Mouse (Mus musculus) forebrain, embryonic 12.5 days (tissue): Measurements from ENCODE around the gene Dicer1. TPM values are rescaled to one million over a fixed set of nuclear protein-coding genes. Genes with fewer than 3 reads are reported as not detected.
A peak's percentile ranks its signal among the peaks of the same experiment; 100 is the strongest.

Experiments
- ATAC-seq: fragments of 200-750 bp; cut with Nextera tagmentation; 2 replicates; pipeline ENCODE4 v1.8.0; 2017; ENCODE audit warnings: moderate TSS enrichment; ENCODE audit not compliant: low FRiP score
- H3K27ac ChIP-seq: fragments of 300-500 bp; sonication (generic); 2 replicates; pipeline ENCODE4 v1.5.1; 2016; ENCODE audit warnings: mild to moderate bottlenecking
- H3K27me3 ChIP-seq: fragments of 300-500 bp; sonication (generic); 2 replicates; pipeline ENCODE4 v1.6.1; 2016; ENCODE audit warnings: mild to moderate bottlenecking
- H3K36me3 ChIP-seq: fragments of 300-500 bp; sonication (generic); replicated peaks from 2 replicates; pipeline ENCODE4 v1.6.1; 2016; ENCODE audit warnings: mild to moderate bottlenecking
- H3K4me1 ChIP-seq: fragments of 300-500 bp; sonication (generic); 2 replicates; pipeline ENCODE4 v1.6.1; 2016
- H3K4me2 ChIP-seq: fragments of 300-500 bp; sonication (generic); 2 replicates; pipeline ENCODE4 v1.6.1; 2016; ENCODE audit warnings: mild to moderate bottlenecking, moderate library complexity
- H3K4me3 ChIP-seq: fragments of 300-500 bp; sonication (generic); replicated peaks from 2 replicates; pipeline ENCODE4 v1.5.1; 2016; ENCODE audit warnings: mild to moderate bottlenecking
- H3K9ac ChIP-seq: fragments of 300-500 bp; sonication (generic); 2 replicates; pipeline ENCODE4 v1.6.1; 2016; ENCODE audit warnings: mild to moderate bottlenecking
- H3K9me3 ChIP-seq: fragments of 300-500 bp; sonication (generic); 2 replicates; pipeline ENCODE4 v1.6.1; 2016
- WGBS: fragments of 180-500 bp; shearing (Covaris S2); methylation state at CpG from one replicate; pipeline ENCODE4 v1.1.7; 2016; 5-methylcytosine and 5-hydroxymethylcytosine counted together
- polyA plus RNA-seq: library from polyadenylated mRNA; unstranded; fragments of >200 nt; fragmentation: Nextera tagmentation; extraction: Ambion mirVana; gene quantifications from 2 replicates; pipeline ENCODE4 v1.2.1, GENCODE M21; 2016

Gene Dicer1
- polyA plus RNA-seq, 1 experiment from 2014 or later: 66.4 TPM

DNA sequence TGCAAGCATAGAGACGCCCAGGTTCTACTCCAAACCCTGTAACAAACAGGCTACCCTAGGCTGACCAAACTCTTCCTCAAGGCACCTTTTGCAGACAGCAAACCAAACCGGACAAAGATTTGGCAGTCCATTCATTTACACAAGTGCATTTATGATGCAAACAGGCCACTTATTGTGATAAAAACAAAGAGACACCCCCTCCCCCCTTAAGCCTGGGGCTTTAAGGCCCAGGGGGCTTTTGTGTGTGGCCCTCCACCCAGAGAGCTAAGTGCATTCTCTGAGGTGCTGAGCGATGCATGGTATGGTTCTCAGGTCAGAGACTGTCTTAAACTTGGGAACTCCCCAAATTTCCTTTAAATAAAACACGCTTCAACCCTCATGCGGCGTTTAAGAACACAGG, 12.2 kb upstream of the Dicer1 start:
- no peaks in the 10 kb centered on the region for H3K36me3 ChIP-seq
- WGBS: 23% methylated on average over 6 of the region's 6 CpGs
- no peak overlapping the region for H3K27ac ChIP-seq
- H3K4me1 ChIP-seq: peaks cover 14% of the 10 kb centered on the region
- H3K27me3 ChIP-seq: no peaks in the 10 kb centered on the region
- no peak for ATAC-seq
- H3K4me2 ChIP-seq: no peak overlapping the region
- no peak overlapping the region for H3K4me3 ChIP-seq
- no peaks in the 10 kb centered on the region for H3K9me3 ChIP-seq
- H3K9ac ChIP-seq: no peak overlapping the region

DNA sequence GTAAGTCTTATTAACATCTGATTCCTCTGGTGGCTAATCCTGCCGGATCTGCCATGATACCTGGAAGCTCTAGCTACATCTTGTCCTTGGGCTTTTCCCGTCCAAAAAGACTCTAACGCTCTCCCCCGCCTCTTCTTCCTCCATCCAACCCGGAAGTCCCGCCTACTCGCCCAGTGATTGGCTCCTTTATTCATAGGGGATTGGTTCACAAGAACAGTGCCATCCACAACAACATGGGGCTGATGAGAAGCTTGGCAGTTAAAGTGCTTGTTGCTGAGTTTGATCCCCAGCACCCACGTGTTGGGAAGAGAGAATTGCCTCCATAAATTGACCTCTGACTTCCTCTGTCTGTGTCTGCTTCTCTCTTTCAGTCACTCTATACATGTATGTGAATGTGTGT, 9.7 kb upstream of the Dicer1 start:
- ATAC-seq: no peak
- Histone ChIP-seq H3K9me3 (no peaks in the 10 kb centered on the region), H3K4me2 (no peak overlapping the region), H3K4me3 (no peak overlapping the region), H3K36me3 (no peaks in the 10 kb centered on the region), H3K27me3 (no peaks in the 10 kb centered on the region), H3K9ac (no peak overlapping the region), H3K27ac (no peak overlapping the region), H3K4me1 (peaks cover 4% of the 10 kb centered on the region)
- WGBS: 84% methylated on average over 8 of the region's 8 CpGs

GRCm38 (mm10) chr12:104758066-104758465, 6.3 kb upstream of the Dicer1 start:
- H3K27ac ChIP-seq: no peak overlapping the region
- 90% methylated on average over 7 of the region's 7 CpGs for WGBS
- H3K9me3 ChIP-seq: no peaks in the 10 kb centered on the region
- H3K36me3 ChIP-seq: no peaks in the 10 kb centered on the region
- no peak overlapping the region for H3K4me2 ChIP-seq
- H3K27me3 ChIP-seq: no peaks in the 10 kb centered on the region
- H3K9ac ChIP-seq: no peak overlapping the region
- H3K4me1 ChIP-seq: peaks cover under 1% of the 10 kb centered on the region
- H3K4me3 ChIP-seq: no peak overlapping the region
- ATAC-seq: no peak

- H3K36me3 ChIP-seq: peaks cover 5% of the 10 kb centered on the region; the same call in 1 of the 2 replicates
- H3K27ac ChIP-seq: no peak overlapping the region
- no peaks in the 10 kb centered on the region for H3K27me3 ChIP-seq
- no peak overlapping the region for H3K4me2 ChIP-seq
- H3K4me3 ChIP-seq: no peak overlapping the region
- 72% methylated on average over 4 of the region's 4 CpGs for WGBS
- no peaks in the 10 kb centered on the region for H3K9me3 ChIP-seq
- H3K9ac ChIP-seq: no peak overlapping the region
- H3K4me1 ChIP-seq: peaks cover 29% of the 10 kb centered on the region
- ATAC-seq: no peak
Observed at GRCm38 (mm10) chr12:104753686-104754085, 1.9 kb upstream of the Dicer1 start.

DNA sequence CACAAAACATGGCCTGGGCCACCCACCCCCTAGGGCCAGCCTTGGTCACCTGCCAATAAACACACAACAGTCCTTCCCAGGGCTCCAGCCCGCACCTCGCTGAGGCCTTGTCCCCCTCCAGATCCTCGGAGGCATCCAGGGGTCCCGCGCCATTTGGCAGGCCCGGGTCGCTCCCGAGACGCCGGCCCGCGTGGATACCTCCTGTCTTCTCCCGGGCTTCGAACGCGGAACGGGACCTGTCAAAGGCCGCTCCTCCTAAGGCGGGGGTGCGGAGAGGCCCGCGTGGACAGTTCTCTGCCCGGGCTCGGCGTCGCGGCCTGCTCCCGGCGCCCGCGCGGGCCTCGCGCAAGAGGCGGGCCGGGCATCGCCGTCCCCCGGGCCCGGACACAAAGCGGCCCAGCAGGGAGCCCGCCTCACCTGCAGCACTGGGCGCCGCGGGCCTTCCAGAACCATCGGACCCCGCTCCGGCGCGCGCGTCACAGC, 380 bp downstream of the Dicer1 start:
- peak overlapping the region; percentile 91 for H3K4me2 ChIP-seq
- H3K4me1 ChIP-seq: peaks cover 41% of the 10 kb centered on the region
- H3K36me3 ChIP-seq: peaks cover 5% of the 10 kb centered on the region; the same call in 1 of the 2 replicates
- H3K27ac ChIP-seq: peak overlapping the region; percentile 93
- 0% methylated on average over 46 of the region's 52 CpGs for WGBS
- no peaks in the 10 kb centered on the region for H3K9me3 ChIP-seq
- peak overlapping the region; percentile 95 for H3K4me3 ChIP-seq
- H3K27me3 ChIP-seq: no peaks in the 10 kb centered on the region
- no peak; the same call in none of the 2 replicates for ATAC-seq
- peak overlapping the region; percentile 98 for H3K9ac ChIP-seq

GRCm38 (mm10) chr12:104748946-104749345, 2.8 kb downstream of the Dicer1 start:
- Histone ChIP-seq H3K4me3 (no peak overlapping the region), H3K9me3 (no peaks in the 10 kb centered on the region), H3K9ac (no peak overlapping the region), H3K27ac (no peak overlapping the region), H3K4me1 (peaks cover 45% of the 10 kb centered on the region), H3K4me2 (no peak overlapping the region), H3K27me3 (no peaks in the 10 kb centered on the region), H3K36me3 (peaks cover 7% of the 10 kb centered on the region; the same call in 1 of the 2 replicates)
- WGBS: 89% methylated on average over 2 of the region's 2 CpGs
- no peak for ATAC-seq

DNA sequence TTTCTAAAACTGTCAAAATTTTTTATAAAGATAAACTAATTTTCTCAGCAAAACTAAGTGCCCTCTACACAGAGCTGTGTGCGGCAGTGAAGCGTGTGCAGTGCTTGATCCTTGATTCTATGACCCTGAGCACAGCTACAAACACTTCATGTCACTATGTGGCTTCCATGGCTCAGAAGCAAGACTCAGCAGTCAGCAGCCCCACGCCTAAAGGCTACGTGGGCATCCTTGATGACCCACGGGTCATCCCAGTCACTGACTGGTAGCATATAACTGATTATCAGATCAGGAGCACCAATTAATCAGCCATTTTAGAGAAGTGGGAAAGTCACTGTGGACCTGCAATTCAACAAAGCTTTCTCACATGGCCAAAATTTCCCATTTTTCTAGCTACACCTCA, 4.5 kb downstream of the Dicer1 start:
- no peak overlapping the region for H3K9ac ChIP-seq
- H3K9me3 ChIP-seq: no peaks in the 10 kb centered on the region
- no peak overlapping the region for H3K27ac ChIP-seq
- ATAC-seq: no peak
- H3K36me3 ChIP-seq: peaks cover 7% of the 10 kb centered on the region; the same call in 1 of the 2 replicates
- WGBS: 94% methylated on average over 5 of the region's 5 CpGs
- no peaks in the 10 kb centered on the region for H3K27me3 ChIP-seq
- no peak overlapping the region for H3K4me2 ChIP-seq
- no peak overlapping the region for H3K4me3 ChIP-seq
- peaks cover 53% of the 10 kb centered on the region for H3K4me1 ChIP-seq

DNA sequence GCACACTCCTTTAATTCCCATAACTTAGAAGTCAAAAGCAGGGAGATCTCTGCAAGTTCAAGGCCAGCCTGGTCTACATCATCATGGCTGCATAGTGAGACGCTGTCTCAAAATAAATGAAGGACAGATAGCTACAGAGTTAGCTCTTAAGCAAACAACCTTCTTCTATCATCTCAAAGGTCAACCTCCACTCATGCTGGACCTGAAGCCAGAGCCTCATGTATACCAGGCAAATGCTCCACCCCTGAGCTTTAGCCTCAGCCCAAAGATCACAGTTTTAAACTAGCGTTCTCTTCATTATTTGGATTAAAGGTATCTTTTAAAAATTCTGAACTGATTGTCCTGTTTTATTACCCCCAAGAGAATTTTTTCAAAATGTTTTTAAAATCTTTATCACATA, 5.2 kb downstream of the Dicer1 start:
- WGBS: 98% methylated on average over 2 of the region's 2 CpGs
- no peak for ATAC-seq
- H3K4me1 ChIP-seq: peaks cover 60% of the 10 kb centered on the region

GRCm38 (mm10) chr12:104743687-104744086, 8.1 kb downstream of the Dicer1 start:
- peaks cover 58% of the 10 kb centered on the region for H3K4me1 ChIP-seq
- no peak overlapping the region for H3K9ac ChIP-seq

More for the DNA sequence above, 5.2 kb downstream of the Dicer1 start:
- H3K9me3 ChIP-seq: no peaks in the 10 kb centered on the region
- no peak overlapping the region for H3K4me3 ChIP-seq
- H3K36me3 ChIP-seq: peaks cover 7% of the 10 kb centered on the region; the same call in 1 of the 2 replicates
- H3K27me3 ChIP-seq: no peaks in the 10 kb centered on the region
- H3K27ac ChIP-seq: no peak overlapping the region
- H3K9ac ChIP-seq: no peak overlapping the region
- H3K4me2 ChIP-seq: no peak overlapping the region

GRCm38 (mm10) chr12:104742247-104742646, 9.5 kb downstream of the Dicer1 start:
- Histone ChIP-seq H3K9ac (no peak overlapping the region), H3K4me2 (no peak overlapping the region), H3K27me3 (no peaks in the 10 kb centered on the region), H3K27ac (no peak overlapping the region), H3K4me3 (no peak overlapping the region), H3K9me3 (no peaks in the 10 kb centered on the region), H3K4me1 (peaks cover 58% of the 10 kb centered on the region), H3K36me3 (0 out of 2 replicates have a peak, but pooled peaks cover 2% of the 10 kb centered on the region)
- 70% methylated on average over 6 of the region's 6 CpGs for WGBS
- ATAC-seq: no peak

More at GRCm38 (mm10) chr12:104743687-104744086, 8.1 kb downstream of the Dicer1 start:
- Histone ChIP-seq H3K4me3 (no peak overlapping the region), H3K27me3 (no peaks in the 10 kb centered on the region), H3K27ac (no peak overlapping the region), H3K9me3 (no peaks in the 10 kb centered on the region), H3K4me2 (no peak overlapping the region), H3K36me3 (0 out of 2 replicates have a peak, but pooled peaks cover 2% of the 10 kb centered on the region)
- ATAC-seq: peak; percentile 83
- 49% methylated on average over 4 of the region's 4 CpGs for WGBS

- Histone ChIP-seq H3K4me2 (no peak overlapping the region), H3K27ac (peak overlapping the region; percentile 59; the same call in 1 of the 2 replicates), H3K4me3 (no peak overlapping the region), H3K27me3 (no peaks in the 10 kb centered on the region), H3K4me1 (peaks cover 69% of the 10 kb centered on the region), H3K36me3 (0 out of 2 replicates have a peak, but pooled peaks cover under 1% of the 10 kb centered on the region), H3K9me3 (no peaks in the 10 kb centered on the region), H3K9ac (no peak overlapping the region)
- no peak for ATAC-seq
- 58% methylated on average over 12 of the region's 12 CpGs for WGBS
Observed at GRCm38 (mm10) chr12:104740841-104741787, 10.6 kb downstream of the Dicer1 start.

DNA sequence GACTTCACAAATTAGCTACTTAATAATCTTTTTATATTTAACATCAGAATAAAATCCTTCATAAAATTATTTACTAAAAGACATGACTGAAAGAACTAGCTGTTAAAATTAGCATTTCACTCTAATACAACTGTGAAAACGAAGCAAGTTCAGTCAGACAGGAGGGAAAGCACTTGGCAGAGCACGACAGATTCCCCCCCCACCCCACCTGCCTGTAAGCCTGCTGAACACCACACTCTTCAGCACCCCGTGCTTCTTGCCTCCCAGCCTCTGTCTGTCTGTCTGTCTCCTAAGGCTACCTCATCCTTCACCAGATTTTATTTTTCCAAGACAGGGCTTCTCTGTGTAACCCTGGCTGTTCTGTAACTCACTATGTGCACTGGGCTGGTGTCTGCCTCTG, 12.8 kb downstream of the Dicer1 start:
- no peak overlapping the region for H3K4me2 ChIP-seq
- H3K4me1 ChIP-seq: peaks cover 81% of the 10 kb centered on the region
- no peaks in the 10 kb centered on the region for H3K9me3 ChIP-seq
- no peaks in the 10 kb centered on the region for H3K27me3 ChIP-seq
- ATAC-seq: no peak
- H3K27ac ChIP-seq: peak overlapping the region; percentile 38; the same call in 1 of the 2 replicates
- H3K36me3 ChIP-seq: no peaks in the 10 kb centered on the region
- H3K4me3 ChIP-seq: no peak overlapping the region
- WGBS: 59% methylated on average over 3 of the region's 3 CpGs
- H3K9ac ChIP-seq: no peak overlapping the region
